Mouse (Mus musculus): ENCODE results near the gene Fxyd2.

Fxyd2 gene

GRCm38 (mm10) chr9:45429392-45429791 lies 29.9 kb downstream of the Fxyd2 start:
- no peak for DNase-seq (ENCODE audit: low read depth, low spot score)

- no peak for DNase-seq (ENCODE audit: low read depth, low spot score)
Measured at GRCm38 (mm10) chr9:45429951-45430697, 30.7 kb downstream of the Fxyd2 start.

- no peak for DNase-seq (ENCODE audit: low read depth, low spot score)
Measured at GRCm38 (mm10) chr9:45430698-45430959, 31.2 kb downstream of the Fxyd2 start.

GRCm38 (mm10) chr9:45431150-45431549 lies 31.7 kb downstream of the Fxyd2 start:
- no peak for DNase-seq (ENCODE audit: low read depth, low spot score)

- DNase-seq (ENCODE audit: low read depth, low spot score) = no peak
Measured at GRCm38 (mm10) chr9:45432639-45433038, 33.2 kb downstream of the Fxyd2 start.

- DNase-seq (ENCODE audit: low read depth, low spot score) = no peak
Measured at GRCm38 (mm10) chr9:45433119-45433518, 33.6 kb downstream of the Fxyd2 start.

- no peak for DNase-seq (ENCODE audit: low read depth, low spot score)
Measured at GRCm38 (mm10) chr9:45434171-45434570, 34.7 kb downstream of the Fxyd2 start.

GRCm38 (mm10) chr9:45439025-45439424 lies 39.6 kb downstream of the Fxyd2 start:
- DNase-seq (ENCODE audit: low read depth, low spot score) = no peak

GRCm38 (mm10) chr9:45440083-45440784 lies 40.8 kb downstream of the Fxyd2 start:
- no peak for DNase-seq (ENCODE audit: low read depth, low spot score)

GRCm38 (mm10) chr9:45444251-45444798 lies 44.9 kb downstream of the Fxyd2 start:
- DNase-seq (ENCODE audit: low read depth, low spot score) = no peak

- DNase-seq (ENCODE audit: low read depth, low spot score) = no peak
Measured at GRCm38 (mm10) chr9:45449658-45450057, 50.2 kb downstream of the Fxyd2 start.

- no peak for DNase-seq (ENCODE audit: low read depth, low spot score)
Measured at GRCm38 (mm10) chr9:45451346-45451745, 51.9 kb downstream of the Fxyd2 start.

- DNase-seq (ENCODE audit: low read depth, low spot score) = no peak
Measured at GRCm38 (mm10) chr9:45454032-45454431, 54.6 kb downstream of the Fxyd2 start.

- DNase-seq (ENCODE audit: low read depth, low spot score) = no peak
Measured at GRCm38 (mm10) chr9:45454889-45455610, 55.6 kb downstream of the Fxyd2 start.

GRCm38 (mm10) chr9:45457200-45457599 lies 57.7 kb downstream of the Fxyd2 start:
- no peak for DNase-seq (ENCODE audit: low read depth, low spot score)

GRCm38 (mm10) chr9:45458363-45458762 lies 58.9 kb downstream of the Fxyd2 start:
- no peak for DNase-seq (ENCODE audit: low read depth, low spot score)
